Mouse (Mus musculus) embryo, embryonic 10 days (tissue): ENCODE data around the gene Arhgap30.

Source experiments
- DNase-seq: peaks from one replicate; pipeline ENCODE4 v3.0.0-alpha.2; 2015; ENCODE audit warnings: low spot score

Arhgap30 gene

DNA sequence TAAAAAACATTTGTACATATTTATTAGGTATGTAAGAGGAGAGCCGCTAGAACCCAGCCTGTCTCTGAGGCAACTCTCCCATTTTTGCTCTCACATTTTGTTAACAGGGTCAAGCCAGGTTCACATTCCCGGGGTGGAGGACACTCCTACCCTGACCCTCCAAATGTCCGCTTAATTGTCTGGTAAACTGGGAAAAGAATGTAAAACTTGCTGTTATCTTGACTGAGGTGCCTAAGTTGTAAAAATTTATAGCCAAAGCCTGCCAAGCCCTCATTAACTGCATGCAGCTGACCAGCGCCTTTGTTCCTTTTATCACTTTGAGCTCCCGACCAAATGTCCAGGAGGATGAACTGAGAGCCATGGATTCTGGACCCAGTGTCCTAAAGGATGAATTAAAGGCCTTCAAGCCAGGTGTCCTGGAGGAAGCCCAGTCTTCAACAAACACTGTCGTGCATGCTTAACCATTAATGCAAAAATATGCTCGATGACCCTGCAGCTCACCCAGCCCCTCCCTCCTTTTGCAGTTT, 46.6 kb downstream of the Arhgap30 start:
- DNase-seq = peak; percentile 49

DNA sequence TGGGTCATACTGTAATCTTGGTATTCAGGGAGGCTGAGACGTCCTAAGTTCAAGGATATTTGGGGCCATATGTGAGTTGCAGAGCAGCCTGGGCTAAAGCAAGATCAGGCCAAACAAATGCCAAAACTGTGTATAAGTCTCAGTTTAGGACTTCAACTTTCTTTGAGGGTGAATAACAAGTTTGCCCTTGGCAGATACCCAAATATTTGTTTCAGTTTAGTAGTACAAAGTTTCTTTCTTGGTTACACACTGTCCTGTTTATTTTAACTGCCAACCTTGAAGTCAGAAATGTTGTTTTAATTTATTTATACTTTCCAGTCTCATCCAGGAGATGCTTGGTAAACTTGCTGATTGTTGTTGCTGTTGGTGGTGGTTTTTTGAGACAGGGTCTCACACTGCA, 47.2 kb downstream of the Arhgap30 start:
- DNase-seq = no peak

DNA sequence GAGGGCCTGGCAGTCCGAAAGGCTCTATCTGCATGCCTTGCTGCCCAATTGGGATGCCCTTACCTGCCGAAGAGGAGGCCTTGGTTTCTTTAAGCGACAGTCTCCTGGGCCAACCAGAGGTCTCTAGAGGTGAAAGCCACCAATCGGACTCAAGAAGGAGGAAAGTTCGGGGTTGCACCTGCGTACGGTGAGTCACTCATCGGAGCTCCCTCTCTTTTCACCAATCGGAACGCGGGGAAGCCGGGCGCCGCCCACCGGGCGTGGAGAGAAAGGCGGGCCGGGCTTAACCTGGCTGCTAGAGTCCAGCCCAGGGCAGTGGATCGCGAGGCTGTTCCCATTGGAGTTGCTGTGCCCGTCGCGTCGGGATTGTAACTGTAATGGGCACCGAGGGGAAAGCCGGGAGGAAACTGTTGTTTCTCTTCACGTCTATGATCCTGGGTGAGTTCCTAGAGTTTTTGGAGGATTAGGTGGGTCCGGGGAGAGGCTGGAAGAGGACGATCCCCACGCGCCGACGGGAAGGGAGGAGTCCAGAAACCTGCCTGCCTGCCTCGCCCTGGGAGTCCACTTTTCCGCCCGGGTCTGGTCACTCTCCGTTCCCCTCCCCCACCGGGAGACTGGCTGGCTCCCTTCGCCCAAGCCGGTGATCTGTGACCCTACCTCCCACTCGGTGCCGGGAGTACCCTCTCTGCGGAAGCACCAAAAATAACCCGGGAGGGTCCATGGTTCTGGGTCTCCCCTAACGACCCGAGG, 48.7 kb downstream of the Arhgap30 start, which contains the start of gene F11r:
Gene F11r, plus strand, starts transcription at position 272 of the 750 bp plus-strand sequence.
- DNase-seq = peak; percentile 77

DNA sequence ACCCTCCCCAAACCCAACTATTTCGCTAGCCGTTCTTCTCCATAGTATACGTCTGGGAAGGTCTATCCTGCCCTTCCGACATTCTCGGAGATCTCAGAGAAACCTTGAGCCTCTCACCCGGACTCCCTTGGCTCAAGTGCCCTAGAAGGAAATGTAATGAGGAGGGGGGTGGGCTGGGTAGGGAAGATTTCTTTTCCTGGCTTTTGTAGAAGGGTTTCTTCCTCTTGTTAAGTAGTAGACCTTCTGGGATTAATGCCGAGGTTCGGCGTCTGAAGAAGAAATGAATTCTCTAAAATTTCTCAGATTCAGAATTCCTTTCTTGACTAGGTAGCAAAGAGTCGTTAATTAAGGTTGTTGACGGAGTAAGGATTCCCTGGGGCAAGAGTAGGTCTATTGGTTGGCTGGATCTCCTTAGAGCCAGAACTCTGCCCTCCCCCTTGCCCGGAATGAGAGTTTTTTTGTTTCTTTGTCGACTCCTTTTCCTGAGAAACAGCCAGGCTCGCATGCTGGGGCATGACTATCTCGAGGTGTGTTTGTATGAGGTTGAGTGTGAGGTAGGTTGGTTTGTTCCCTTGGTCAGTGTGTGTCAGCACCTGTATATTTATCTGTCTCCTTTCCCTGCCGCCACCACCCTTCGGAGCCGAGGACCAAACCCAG, 49.4 kb downstream of the Arhgap30 start:
- no peak for DNase-seq

DNA sequence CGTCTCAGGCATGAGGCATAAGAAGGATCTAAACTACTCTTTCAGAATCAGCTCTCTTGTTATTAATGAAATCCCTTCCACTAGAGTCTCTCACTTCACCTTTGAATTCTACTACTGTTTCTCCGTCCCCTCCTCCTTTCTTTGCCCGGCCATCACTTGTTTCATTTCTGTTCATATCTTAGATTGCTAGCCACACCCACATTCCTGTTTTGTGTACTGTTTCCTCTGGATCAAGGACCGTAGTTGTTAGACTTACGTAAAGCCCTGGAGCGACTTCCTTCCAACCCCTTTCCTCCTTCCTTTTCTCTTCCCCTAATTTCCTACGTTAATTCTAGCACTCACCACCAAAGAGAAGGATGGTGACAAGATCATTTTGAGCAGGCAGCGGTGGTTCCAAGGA, 50.3 kb downstream of the Arhgap30 start:
- DNase-seq = no peak

DNA sequence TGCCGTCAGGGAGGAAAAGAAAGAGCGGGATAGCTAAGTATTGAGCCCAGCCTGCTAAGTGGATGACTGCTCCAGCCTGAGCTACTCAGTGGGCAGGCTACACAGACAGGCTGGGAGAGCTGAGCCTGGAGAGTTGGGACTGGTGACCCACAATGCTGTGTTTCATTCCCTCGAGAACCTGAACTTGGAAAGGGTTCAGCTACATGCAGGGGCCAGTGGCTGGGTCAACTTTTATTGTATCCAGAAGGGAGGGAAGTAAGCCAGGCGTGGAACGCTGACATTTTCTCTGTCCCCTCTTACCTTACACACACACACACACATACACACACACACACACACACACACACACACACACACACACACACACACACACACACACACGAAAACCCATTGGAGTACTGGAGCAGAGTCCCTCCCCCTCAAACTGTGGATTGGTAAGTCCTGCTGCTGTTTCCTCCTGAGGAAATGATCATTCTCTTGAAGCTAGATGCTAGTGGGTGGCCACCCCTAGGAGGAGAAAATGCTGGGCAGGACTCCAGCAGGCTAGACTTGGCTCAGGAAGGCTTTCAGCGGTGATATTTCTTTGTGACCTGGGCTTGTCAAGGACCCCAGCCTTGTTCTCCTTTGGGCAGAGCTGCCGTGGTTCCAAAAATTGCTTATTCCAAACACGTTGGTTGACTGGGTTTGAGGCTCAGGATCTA, 51.4 kb downstream of the Arhgap30 start:
- no peak for DNase-seq

DNA sequence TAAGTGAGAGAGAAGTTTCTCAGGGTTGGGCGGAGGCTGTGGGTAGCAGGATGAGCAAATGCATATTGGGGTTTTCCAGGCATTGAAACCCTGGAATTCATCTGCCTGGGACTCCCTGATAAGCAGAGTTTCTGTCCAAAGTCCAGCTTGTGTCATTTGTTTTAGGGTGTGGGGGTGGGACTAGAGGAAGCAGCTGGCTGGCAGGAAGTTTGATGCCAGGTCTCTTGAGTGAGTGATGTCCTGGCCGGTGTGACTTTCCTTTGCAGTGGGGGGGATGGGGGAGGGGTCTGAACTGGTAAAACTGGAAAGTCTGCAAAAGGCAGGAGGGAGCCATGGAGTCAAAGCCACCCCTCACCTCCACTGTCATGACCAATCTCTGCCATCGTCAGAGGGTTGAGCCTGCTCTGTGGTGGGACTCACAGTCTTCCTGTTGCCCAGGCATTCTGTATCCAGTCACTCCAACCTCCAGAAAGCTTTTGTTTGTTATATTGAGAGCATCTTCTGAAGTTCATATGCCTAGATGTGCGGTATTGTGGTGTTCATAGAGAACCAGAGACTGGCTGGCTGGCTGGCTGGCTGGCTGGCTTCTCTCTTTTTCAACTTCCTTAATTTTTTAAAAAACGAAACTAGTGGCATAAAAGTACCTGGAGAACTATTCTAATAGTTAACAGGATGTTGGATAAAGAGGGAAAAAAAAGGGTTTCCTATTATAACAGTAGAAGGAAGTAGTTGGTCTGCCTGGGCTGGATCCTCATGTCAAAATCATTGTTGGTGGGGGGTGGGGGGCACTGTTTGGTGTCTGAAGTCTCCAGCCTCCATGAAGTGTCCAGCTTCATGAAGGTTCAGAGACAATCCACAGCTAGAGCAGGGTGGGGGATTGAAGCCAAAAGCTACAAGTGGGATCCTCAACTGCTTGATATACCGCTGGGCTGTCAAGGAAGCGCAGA, 53.0 kb downstream of the Arhgap30 start:
- no peak for DNase-seq

DNA sequence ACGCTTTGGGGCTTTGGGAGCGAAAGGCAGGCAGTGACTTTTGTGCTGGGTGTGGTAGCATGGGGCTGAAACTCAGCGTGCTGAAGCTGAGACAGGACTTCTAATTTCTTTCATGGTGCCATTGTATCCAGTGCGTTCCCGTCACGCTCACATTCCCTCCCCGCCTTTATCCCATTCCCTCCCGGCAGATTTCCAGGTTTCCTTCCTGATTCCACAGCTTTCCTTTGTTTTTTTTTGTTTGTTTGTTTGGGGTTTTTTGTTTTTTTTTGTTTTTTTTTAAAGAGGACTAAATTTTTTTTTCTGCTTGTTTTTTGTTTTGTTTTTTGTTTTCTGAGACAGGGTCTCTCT, 53.6 kb downstream of the Arhgap30 start:
- DNase-seq = no peak

DNA sequence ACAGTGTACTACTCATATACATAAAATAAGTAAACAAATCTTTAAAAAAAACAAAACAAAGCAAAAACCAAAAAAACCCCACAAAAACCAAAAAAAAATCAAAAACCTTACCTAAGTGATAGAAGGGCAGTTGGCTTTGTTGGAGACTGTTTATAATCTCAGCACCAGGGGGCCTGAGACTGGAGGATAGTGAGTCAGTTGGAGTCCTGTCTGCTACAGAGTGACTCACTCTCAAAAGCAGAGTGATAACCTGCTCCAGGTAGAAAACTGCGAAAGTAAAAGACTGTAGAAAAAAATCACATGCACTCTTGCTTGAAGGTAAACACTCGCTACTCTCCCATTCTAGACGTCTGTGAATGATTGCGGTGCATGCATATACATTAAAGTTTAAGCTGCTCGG, 56.3 kb downstream of the Arhgap30 start:
- DNase-seq = no peak

DNA sequence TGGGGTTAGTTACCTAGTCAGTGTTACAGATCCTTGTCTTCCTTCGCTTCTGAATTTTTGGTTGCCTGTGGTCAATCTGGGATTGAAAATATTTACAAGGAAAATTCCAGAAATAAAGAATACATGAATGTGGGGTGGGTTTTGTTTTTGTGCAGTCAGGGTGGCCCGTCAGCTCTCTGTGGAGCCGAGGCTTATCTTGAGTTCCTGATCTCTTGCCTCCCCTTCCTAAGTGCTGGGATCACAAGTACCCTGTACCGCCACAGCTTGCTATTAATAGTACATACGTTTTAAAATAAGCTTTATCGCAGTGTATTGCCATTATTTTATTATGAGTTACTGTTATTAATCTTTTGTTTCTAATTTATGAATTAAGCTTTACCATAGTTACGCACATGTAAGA, 58.1 kb downstream of the Arhgap30 start:
- DNase-seq = no peak

DNA sequence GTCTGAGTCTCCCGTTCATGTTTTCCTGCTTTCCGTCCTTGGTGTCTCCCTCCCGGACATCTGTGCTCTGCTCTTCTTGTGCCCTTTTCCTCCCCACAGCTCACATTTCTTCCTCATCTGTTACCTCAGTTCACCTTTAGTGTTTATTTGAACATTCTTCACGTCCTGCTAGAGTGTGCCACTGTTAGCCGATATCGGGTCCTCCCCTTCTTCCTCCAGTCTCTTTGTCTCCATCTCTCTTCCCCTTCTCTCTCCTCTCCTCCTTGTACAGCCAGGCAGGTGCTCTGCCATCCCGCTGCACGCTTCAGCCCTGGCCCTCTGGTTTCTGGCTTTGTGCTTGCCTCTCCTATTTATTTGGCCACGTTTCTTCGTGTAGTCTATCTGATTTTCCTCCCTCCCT, 58.9 kb downstream of the Arhgap30 start:
- DNase-seq = no peak

DNA sequence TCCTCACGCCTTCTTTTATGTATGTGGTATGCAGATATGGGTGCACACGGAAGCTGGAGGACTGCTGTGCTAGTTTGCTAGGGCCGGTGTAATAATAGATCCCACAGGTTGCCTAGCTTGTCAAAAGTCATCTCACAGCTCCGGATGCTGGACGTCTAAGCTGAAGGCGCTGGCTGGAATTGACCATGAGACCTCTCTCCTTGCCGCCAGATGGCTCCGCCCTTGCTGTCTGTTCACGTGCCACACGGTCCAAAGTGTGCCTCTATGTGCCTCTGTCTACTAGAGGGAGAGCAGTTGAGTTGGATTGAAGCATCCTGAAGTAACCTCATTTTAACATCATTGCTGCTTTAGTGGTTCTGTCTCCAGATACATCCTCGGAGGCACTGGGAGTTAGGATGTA, 61.3 kb downstream of the Arhgap30 start:
- DNase-seq = no peak

DNA sequence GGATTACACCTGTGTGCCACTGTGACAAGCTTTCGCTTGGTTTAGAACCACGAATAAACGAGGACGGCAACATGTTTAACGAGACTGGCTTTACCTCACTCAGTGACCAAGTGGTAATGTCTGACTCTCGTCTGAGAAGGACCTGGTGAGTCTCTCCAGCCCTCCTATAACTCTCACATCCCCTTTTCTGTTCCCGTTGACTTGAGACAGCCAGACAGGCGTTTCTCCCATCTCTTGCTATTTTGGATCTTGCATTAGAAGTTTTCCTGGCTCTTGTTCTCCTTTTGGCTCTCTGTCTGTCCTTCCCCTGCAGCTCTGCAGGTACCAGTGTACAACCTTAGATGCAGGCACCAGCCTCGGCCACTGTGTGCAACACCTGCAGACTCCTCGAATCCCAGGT, 62.2 kb downstream of the Arhgap30 start:
- DNase-seq = no peak

DNA sequence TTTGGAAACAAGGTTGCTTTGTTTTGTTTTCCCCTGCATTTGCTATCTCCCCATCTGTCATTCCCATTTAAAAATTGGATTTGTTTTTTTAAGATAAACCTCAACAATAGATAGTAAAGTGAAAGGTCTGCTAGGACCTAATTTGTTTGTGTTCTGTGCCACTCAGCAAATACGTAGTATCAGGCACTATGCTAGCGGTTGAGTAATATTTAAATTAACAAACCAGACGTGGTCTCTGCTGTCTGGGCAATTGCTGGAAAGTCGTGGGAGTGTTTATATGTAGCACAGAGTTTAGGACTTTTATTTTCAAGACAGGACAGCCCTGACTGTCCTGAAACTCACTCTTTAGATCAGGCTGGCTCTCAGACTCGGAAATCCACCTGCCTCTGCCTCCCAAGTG, 63.8 kb downstream of the Arhgap30 start:
- no peak for DNase-seq

DNA sequence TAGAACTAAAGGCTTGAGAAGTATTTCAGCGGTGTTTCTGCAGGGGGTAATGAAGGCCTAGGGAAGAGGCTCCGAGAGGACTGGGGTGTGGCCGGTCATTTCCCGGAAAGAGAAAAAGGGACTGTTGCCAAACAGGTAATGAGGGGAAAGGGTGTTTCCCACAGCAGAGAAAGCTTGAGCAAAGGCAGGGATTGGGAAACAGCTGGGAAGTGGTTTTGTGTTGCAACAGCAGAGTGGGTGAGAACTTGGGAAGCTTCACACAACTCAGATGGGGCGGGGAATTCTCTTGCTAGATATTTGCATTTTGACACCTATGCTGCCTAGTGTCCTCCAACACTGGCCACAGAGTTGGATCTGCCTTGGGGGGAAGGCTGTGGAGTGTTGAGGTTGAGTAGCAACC, 64.2 kb downstream of the Arhgap30 start:
- no peak for DNase-seq

DNA sequence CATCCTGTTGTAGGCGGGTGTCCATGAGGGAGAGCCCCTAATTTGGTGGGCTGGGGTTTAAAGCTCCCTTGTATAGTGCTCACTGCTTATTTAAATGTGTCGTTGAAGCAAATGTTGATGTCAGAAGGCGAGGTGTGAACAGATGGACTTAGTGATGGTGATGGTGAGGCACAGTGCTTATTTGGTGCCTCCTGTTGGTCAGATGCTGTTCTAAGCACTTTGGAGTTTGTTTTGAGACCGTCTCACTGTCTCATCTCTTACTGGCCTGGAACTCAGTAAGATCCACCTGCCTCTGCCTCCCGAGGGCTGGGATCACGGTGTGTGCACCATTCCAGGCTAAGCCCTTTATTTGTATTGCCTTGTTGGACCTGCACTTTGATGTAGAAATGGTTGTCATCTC, 66.2 kb downstream of the Arhgap30 start:
- DNase-seq = no peak

DNA sequence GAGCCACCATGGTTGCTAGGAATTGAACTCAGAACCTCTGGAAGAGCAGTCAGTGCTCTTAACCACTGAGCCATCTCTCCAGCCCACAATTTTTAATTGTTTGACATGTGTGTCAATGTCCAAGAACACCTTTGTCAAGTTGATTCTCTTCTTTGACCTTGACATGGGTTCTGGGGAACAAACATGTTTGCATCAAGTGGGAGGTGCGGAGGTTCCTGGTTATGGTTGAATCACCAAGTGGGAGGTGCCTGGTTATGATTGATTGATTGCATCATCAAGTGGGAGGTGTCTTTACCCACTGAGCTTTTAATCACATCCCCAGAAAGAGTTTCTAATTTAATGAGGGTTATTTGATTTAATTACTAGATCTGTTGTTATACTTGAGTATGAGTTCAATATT, 68.8 kb downstream of the Arhgap30 start:
- DNase-seq = no peak

DNA sequence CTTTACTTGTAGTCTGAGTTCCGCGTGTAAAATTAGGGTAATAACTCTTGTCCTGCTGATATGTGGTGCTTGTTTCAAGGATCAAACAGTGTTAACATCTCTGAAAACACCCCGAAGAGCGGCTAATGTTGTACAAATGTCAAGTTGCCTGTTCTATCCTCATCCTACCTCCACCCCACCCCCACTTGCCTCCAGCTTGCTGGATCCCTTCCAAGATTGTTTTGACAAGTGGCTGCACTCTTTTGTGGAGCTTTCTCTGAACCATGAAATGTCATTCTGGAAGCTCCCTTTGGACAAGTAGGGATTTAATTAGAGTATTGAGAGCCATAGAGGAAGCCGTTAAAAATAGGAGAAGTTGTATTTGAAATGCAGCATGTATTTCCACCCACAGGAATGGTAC, 71.0 kb downstream of the Arhgap30 start:
- no peak for DNase-seq
